Mouse (Mus musculus): ENCODE data around the gene Abl1. TPM values are rescaled to one million over a fixed set of nuclear protein-coding genes. Genes with fewer than 3 reads are reported as not detected.

Gene Abl1
- polyA plus RNA-seq, 1 experiment: 61.7 TPM

DNA sequence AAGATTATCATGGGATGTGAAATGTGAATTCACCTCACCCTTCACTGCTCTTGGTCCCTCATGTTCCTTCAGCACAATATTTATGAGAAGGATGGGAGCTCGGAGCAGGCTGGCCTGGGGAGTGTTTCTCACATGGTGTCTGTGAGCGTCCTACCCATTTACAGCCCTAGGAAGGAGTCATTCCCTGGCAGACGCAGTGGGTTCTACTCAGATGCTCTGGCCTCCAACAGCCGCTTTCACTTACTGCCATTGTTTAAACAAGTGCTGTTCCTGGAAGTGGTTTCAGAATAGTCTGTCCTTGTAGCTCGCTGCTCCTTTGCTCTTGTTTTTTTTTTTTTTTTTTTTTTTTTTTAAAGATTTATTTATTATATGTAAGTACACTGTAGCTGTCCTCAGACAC is 45.4 kb downstream of the Abl1 start:
- 25% methylated on average over 5 of the region's 5 CpGs for whole genome bisulfite sequencing
- Histone ChIP-seq H3K4me3 (replicated peaks; ENCODE audit: extremely low read depth, low read depth, low read length) (no peak overlapping the region), H3K4me1 (ENCODE audit: control insufficient read depth, insufficient read depth, low read length) (peaks cover 4% of the 10 kb centered on the region)
- TF ChIP-seq POLR2A (IDR thresholded peaks at IDR 0.05; ENCODE audit: borderline replicate concordance, extremely low read depth, low read depth, low read length): no peak
- no peak for DNase-seq

DNA sequence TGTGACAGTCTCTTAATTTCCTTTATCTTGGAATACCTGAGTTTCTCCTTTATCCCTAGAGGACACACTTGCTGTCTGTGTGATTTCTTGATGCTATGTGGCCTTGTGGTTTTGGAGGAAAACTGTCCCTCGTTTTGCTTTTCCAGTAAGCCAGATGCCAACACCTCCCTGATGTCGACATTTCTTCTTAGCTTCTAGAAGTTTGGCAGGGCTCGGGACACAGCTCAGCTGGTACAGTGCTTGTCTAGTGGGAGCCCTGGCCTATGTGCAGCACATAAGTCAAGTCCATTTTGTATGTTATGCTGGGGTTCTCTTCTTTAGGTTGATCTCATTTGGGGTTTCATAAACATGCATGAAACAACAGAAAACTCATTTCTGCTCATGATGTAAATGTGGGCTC is 50.9 kb downstream of the Abl1 start:
- DNase-seq: no peak
- TF ChIP-seq CTCF (IDR thresholded peaks at IDR 0.05; ENCODE audit: insufficient read depth, low read length): no peak
- 43% methylated on average over 3 of the region's 3 CpGs for WGBS

DNA sequence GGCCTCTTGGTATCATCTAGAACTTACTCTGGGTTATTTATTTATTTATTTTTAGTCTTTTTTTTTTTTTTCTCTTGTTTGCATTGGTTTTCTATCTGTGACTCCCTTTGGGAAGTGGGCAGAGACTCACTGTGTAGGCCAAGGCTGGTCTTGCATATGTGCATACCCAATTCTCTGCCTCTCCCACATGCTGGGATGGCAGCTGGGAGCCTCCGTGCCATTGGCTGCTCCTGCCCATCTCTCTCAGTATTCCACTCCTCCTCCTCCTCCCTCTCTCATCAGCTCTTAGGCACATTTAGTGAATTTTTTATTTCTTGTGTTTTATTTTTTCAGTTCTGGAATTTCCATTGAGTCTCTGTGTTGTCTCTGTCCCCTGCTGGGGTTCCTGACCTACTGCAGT is 53.6 kb downstream of the Abl1 start:
- H3K4me3 ChIP-seq (replicated peaks; ENCODE audit: extremely low read depth, low read depth, low read length): no peak overlapping the region
- TF ChIP-seq CTCF (IDR thresholded peaks at IDR 0.05; ENCODE audit: insufficient read depth, low read length): no peak
- no peak for TF ChIP-seq POLR2A (IDR thresholded peaks at IDR 0.05; ENCODE audit: borderline replicate concordance, extremely low read depth, low read depth, low read length)
- H3K4me1 ChIP-seq (ENCODE audit: control insufficient read depth, insufficient read depth, low read length): peaks cover 5% of the 10 kb centered on the region; the same call in 1 of the 2 replicates
- DNase-seq: no peak
- WGBS: 84% methylated on average over 1 of the region's 1 CpGs

More for the DNA sequence above, 50.9 kb downstream of the Abl1 start:
- Histone ChIP-seq H3K4me1 (ENCODE audit: control insufficient read depth, insufficient read depth, low read length) (peaks cover 2% of the 10 kb centered on the region; the same call in 1 of the 2 replicates), H3K4me3 (replicated peaks; ENCODE audit: extremely low read depth, low read depth, low read length) (no peak overlapping the region)

DNA sequence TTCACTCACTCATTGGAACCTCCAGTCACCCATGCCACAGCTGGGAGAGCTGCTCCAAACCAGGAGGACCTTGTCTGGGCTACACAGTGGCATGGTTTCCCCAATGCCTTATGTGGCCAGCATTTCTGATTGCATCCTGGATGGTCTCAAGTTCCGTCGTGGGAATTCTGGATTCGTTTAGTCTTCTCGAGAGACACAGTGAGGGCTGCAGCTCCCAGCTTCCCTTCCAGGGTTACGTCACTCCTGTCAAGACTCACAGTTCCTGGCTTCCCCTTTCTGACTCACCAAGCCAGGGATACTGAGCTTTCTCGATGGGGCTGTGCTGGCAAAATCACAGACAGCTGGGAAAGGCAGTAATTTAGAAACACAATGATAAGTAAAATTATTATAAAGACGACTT is 54.0 kb downstream of the Abl1 start:
- no peak overlapping the region for H3K4me3 ChIP-seq (replicated peaks; ENCODE audit: extremely low read depth, low read depth, low read length)
- peaks cover 5% of the 10 kb centered on the region; the same call in 1 of the 2 replicates for H3K4me1 ChIP-seq (ENCODE audit: control insufficient read depth, insufficient read depth, low read length)
- DNase-seq: no peak
- TF ChIP-seq CTCF (IDR thresholded peaks at IDR 0.05; ENCODE audit: insufficient read depth, low read length): no peak
- TF ChIP-seq POLR2A (IDR thresholded peaks at IDR 0.05; ENCODE audit: borderline replicate concordance, extremely low read depth, low read depth, low read length): no peak
- WGBS: 20% methylated on average over 7 of the region's 7 CpGs

DNA sequence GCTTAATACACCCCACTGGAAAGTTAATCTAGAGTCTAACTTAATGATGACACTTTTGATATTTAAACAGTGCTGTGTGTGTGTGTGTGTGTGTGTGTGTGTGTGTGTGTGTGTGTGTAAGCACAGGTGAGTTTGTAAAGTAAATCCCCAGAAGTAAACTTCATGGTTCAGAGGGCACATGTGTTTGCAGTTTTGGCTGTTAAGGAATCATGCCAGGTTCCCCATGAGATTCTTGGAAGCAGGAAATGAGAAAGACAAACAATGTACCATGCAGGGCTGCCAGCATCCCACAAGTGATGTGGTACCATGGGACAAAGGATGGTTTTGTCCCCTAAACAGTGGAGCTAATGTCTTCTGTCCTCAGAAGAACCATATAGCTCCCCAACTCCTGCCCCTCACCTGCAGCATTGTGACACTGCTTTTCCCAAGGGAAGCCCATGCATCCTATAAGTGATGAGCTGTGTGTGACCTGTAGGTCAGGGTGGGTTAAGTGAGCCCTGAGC is 57.6 kb downstream of the Abl1 start:
- TF ChIP-seq CTCF (IDR thresholded peaks at IDR 0.05; ENCODE audit: insufficient read depth, low read length): no peak
- no peak for TF ChIP-seq POLR2A (IDR thresholded peaks at IDR 0.05; ENCODE audit: borderline replicate concordance, extremely low read depth, low read depth, low read length)
- no peak for DNase-seq
- Histone ChIP-seq H3K4me3 (replicated peaks; ENCODE audit: extremely low read depth, low read depth, low read length) (no peak overlapping the region), H3K4me1 (ENCODE audit: control insufficient read depth, insufficient read depth, low read length) (peaks cover 8% of the 10 kb centered on the region; the same call in 1 of the 2 replicates)

DNA sequence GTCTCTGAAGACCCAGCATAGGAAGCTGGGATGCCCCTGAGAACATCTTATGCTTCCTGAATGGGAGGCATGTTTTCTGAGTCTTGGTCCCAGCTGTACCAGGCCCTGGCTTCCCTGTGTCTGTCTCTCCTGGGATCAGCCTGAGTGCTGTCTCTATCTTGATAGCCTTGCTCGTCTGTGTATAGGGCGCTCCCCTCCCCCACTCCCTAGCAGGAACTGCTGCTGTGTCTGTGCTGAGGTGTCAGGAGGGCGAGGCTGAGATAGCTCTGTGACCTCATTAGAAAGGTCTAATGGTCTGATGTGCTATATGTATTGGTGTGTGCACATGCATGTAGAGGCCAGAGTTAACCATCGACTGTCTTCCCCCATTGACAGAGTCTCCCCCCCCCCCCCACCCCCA is 58.7 kb downstream of the Abl1 start:
- TF ChIP-seq POLR2A (IDR thresholded peaks at IDR 0.05; ENCODE audit: borderline replicate concordance, extremely low read depth, low read depth, low read length): no peak
- TF ChIP-seq CTCF (IDR thresholded peaks at IDR 0.05; ENCODE audit: insufficient read depth, low read length): no peak
- no peak overlapping the region for H3K4me3 ChIP-seq (replicated peaks; ENCODE audit: extremely low read depth, low read depth, low read length)
- H3K4me1 ChIP-seq (ENCODE audit: control insufficient read depth, insufficient read depth, low read length): peaks cover 8% of the 10 kb centered on the region; the same call in 1 of the 2 replicates
- WGBS: 63% methylated on average over 4 of the region's 4 CpGs
- no peak for DNase-seq

DNA sequence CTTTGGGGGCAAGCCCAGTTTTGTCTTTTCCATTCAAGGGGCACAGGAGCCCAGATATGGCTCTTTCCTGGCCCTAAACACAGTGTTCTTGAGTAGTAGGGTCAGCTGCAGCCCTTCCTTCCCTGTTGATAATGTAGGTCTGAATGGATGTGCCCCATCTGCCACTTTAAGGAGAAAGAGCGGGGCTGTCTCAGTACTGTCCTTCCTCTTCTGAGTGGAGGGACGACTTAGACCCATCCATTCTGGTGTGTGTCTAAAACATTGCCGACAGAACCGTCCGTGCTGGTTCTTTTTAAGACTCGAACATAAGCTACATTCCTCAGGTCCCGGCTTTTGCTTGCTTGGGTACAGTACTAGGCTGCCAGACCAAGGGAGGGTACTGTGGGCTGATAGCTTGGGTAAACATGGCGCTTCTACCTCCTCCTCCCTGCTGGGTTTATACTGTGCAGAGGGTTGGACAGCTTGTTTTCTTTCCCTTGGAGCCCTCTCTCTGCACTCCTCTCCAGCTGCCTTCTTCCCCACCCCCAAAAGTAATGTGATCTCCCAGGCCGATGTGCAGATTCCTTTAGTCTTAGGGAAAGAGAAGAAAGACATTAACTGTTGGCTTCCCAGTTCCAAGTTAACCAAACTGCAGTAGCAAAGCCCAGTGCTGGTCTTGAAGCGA is 61.0 kb downstream of the Abl1 start:
- 30% methylated on average over 10 of the region's 10 CpGs for WGBS
- Histone ChIP-seq H3K4me1 (ENCODE audit: control insufficient read depth, insufficient read depth, low read length) (peaks cover 8% of the 10 kb centered on the region; the same call in 1 of the 2 replicates), H3K4me3 (replicated peaks; ENCODE audit: extremely low read depth, low read depth, low read length) (no peak overlapping the region)
- no peak for TF ChIP-seq POLR2A (IDR thresholded peaks at IDR 0.05; ENCODE audit: borderline replicate concordance, extremely low read depth, low read depth, low read length)
- no peak for TF ChIP-seq CTCF (IDR thresholded peaks at IDR 0.05; ENCODE audit: insufficient read depth, low read length)
- no peak for DNase-seq

DNA sequence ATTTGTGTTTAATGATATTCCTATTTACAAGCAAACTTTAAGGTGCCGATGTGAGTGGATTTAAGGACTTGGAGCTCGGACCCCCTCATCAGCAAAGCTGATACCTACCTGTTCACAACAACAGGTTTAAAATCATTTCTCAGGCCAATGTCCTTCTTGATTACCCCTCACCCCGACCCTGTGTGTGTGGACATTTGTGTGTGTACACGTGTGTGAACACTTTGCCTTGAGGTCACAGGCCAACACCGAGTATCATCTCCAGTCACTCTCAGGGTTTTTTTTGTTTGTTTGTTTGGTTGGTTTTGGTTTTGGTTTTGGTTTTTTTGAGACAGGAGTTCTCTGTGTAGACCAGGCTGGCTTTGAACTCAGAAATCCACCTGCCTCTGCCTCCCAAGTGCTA is 62.0 kb downstream of the Abl1 start:
- no peak for TF ChIP-seq CTCF (IDR thresholded peaks at IDR 0.05; ENCODE audit: insufficient read depth, low read length)
- no peak for TF ChIP-seq POLR2A (IDR thresholded peaks at IDR 0.05; ENCODE audit: borderline replicate concordance, extremely low read depth, low read depth, low read length)
- H3K4me1 ChIP-seq (ENCODE audit: control insufficient read depth, insufficient read depth, low read length): peaks cover 8% of the 10 kb centered on the region; the same call in 1 of the 2 replicates
- WGBS: 81% methylated on average over 5 of the region's 5 CpGs

DNA sequence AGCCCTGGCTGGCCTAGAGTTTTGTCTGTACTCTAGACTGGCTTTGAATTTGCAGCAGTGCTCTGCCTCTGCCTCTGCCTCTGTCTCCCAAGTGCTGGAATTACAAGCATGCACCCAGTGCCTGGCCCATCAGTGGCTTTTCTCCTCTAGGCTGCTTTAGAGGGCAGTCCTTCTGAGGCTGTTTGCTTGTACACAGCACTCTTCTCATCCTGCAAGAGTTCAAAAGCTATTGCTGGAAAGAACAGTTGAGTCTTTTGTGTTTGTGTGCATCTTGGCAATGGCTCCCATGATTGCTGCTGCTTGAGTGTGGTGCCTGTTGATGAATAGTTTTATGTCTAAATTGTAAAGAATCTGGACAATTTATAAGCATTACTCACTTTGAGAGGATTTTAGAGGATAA is 69.3 kb downstream of the Abl1 start:
- peaks cover 18% of the 10 kb centered on the region for H3K4me1 ChIP-seq (ENCODE audit: control insufficient read depth, insufficient read depth, low read length)
- TF ChIP-seq CTCF (IDR thresholded peaks at IDR 0.05; ENCODE audit: insufficient read depth, low read length) (no peak), POLR2A (IDR thresholded peaks at IDR 0.05; ENCODE audit: borderline replicate concordance, extremely low read depth, low read depth, low read length) (no peak)
- H3K4me3 ChIP-seq (replicated peaks; ENCODE audit: extremely low read depth, low read depth, low read length): no peak overlapping the region
- no peak for DNase-seq

More for the DNA sequence above, 62.0 kb downstream of the Abl1 start:
- DNase-seq: no peak
- H3K4me3 ChIP-seq (replicated peaks; ENCODE audit: extremely low read depth, low read depth, low read length): no peak overlapping the region

DNA sequence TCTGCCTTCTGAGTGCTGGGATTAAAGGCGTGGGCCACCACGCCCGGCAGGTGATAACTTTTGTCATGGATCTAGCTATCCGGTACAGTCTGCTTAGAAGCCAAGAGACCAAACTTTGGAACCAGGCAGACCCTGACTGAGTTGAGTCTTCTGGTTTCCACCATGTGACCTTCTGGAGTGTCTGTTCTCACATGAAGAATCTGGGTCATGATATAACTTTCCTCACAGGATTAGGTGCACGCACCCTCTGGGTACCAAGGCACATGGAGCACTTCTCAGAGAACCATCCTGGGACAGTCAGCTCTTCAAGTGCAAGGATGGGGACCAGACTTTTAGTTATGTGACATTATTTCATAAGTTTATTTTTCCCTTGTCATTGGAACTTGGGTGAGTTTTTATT is 70.8 kb downstream of the Abl1 start:
- Histone ChIP-seq H3K4me3 (replicated peaks; ENCODE audit: extremely low read depth, low read depth, low read length) (no peak overlapping the region), H3K4me1 (ENCODE audit: control insufficient read depth, insufficient read depth, low read length) (peaks cover 27% of the 10 kb centered on the region)
- TF ChIP-seq POLR2A (IDR thresholded peaks at IDR 0.05; ENCODE audit: borderline replicate concordance, extremely low read depth, low read depth, low read length) (no peak), CTCF (IDR thresholded peaks at IDR 0.05; ENCODE audit: insufficient read depth, low read length) (no peak)
- WGBS: 85% methylated on average over 5 of the region's 5 CpGs
- DNase-seq: no peak
